Mouse (Mus musculus): ENCODE results near the gene Rbp2. TPM values are rescaled to one million over a fixed set of nuclear protein-coding genes. Genes with fewer than 3 reads are reported as not detected.

The Rbp2 gene
- total RNA-seq, 4 experiments from 2014 or later = not detected

GRCm38 (mm10) chr9:98523872-98524271 lies 38.0 kb downstream of the Rbp2 start:
- DNase-seq (ENCODE audit: low spot score) = no peak

- DNase-seq (ENCODE audit: low spot score) = no peak
These were observed 39.0 kb downstream of the Rbp2 start for GRCm38 (mm10) chr9:98524786-98525542.

DNA sequence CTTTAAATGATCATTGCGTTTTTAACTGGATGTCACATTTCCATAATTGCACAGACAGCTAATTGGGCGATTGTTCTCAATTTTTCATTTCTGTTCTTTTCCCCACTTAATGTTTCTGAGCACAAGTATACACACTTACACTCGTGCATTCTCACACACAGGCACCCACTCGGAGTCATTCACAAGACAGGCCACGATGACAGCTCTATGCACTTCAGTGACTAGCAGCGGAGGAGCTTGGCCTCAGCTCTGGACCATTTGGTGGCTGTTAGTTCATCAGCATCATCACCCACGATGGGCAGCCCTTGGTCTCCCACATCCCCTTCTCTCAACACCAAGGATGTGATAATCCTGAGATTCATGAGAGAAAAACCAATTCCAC lies 39.6 kb downstream of the Rbp2 start:
- no peak for DNase-seq (ENCODE audit: low spot score)

- DNase-seq (ENCODE audit: low spot score) = no peak
These were observed 41.3 kb downstream of the Rbp2 start for GRCm38 (mm10) chr9:98527226-98527625.

- no peak for DNase-seq (ENCODE audit: low spot score)
These were observed 43.9 kb downstream of the Rbp2 start for GRCm38 (mm10) chr9:98529776-98530175.

- DNase-seq (ENCODE audit: low spot score) = no peak
These were observed 45.1 kb downstream of the Rbp2 start for GRCm38 (mm10) chr9:98530999-98531398.

GRCm38 (mm10) chr9:98534675-98535280 lies 48.9 kb downstream of the Rbp2 start:
- DNase-seq (ENCODE audit: low spot score) = no peak

GRCm38 (mm10) chr9:98535763-98536162 lies 49.8 kb downstream of the Rbp2 start:
- DNase-seq (ENCODE audit: low spot score) = no peak

- no peak for DNase-seq (ENCODE audit: low spot score)
These were observed 52.2 kb downstream of the Rbp2 start for GRCm38 (mm10) chr9:98538017-98538712.

GRCm38 (mm10) chr9:98538713-98539360 lies 52.9 kb downstream of the Rbp2 start:
- DNase-seq (ENCODE audit: low spot score) = peak; percentile 64

DNA sequence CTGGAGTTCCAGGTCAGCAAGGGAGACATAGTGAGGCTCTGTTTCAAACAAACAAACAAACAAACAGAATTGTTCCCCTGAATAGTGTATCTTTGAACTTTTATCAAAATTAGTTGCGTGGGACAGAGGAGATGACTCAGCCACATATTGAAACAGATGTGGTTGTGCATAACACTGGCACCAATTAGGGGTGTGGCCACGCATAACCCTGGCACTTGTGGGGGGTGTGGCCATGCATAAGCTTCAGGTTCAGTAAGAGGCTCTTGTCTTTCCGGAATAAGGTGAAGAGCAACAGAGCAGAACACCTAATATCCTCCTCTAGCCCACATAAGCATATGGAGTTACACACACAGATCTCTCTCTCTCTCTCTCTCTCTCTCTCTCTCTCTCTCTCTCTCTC lies 58.1 kb downstream of the Rbp2 start:
- DNase-seq (ENCODE audit: low spot score) = no peak

Other genes with a start within 250 kb of the Rbp2 start
- 10 to 100 TPM; 17.2 to 24.1 (median 19.5) TPM for gene Nmnat3, start 198.7 kb upstream of the Rbp2 start, total RNA-seq (2022)
- 1 to 10 TPM; 4.9 to 7.8 (median 5.4) TPM for gene Rbp1, start 63.2 kb upstream of the Rbp2 start, total RNA-seq (2022)
- 100 to 1,000 TPM in 3 of 4 experiments, 10 to 100 TPM in 1; 98.3 to 116 (median 105) TPM for gene Copb2, start 77.6 kb downstream of the Rbp2 start, total RNA-seq (2022)
- gene Mrps22, start 115.5 kb downstream of the Rbp2 start, total RNA-seq (2022) = 10 to 100 TPM; 27.9 to 32.3 (median 30.4) TPM